Mouse (Mus musculus): ENCODE measurements around the gene Pidd1.

DNA sequence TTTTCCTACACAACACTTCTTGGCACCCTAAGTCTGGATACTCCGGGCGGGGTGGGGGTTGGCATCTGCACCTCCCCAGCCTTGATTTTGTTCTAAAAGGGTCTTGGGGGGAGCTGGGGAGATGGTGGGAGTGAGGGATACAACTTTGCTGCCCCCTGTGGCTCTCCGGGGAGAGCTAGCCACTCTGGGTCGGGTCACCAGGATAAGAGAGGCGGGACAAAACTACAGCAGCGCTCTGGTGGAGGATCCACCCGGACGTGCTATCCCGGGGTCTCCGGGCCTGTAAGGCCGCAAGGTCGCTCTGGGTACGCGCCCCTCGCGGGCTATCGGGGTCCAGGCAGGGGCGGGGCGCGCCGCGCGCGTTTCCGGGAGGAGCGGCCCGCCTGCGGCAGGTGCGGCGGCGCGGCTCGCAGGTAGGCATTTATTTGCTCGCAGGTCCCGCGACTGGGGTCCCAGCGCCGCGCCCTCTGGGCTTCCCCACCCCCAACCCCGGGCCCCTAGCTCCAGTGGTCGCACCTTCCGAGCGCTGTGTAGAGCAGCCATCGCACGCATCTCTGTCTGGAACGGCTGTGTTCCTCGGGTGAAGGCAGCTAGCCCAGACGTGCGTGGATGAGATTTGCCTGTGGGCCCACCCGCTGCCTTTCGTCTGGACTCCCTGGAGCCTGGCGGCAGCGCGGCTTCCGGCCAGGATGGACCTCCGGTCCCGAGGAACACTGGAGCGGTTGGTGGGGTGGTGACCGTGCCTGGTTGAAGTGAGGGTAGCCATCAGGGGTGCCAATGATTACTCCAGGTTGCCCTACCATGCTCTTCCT, 17.9 kb upstream of the Pidd1 start:
- TF ChIP-seq MAFK (IDR thresholded peaks at IDR 0.05; ENCODE audit: insufficient replicate concordance, low read length) (no peak), NRF1 (IDR thresholded peaks at IDR 0.05; ENCODE audit: low read depth, low read length) (no peak), MYC (IDR thresholded peaks at IDR 0.05; ENCODE audit: low read depth, low read length) (no peak), POLR2A (IDR thresholded peaks at IDR 0.05; ENCODE audit: low read depth, low read length) (no peak), ZC3H11A (IDR thresholded peaks at IDR 0.05; ENCODE audit: low read depth, low read length) (no peak), PAX5 (IDR thresholded peaks at IDR 0.05; ENCODE audit: low read length) (no peak), CHD2 (IDR thresholded peaks at IDR 0.05; ENCODE audit: low read length) (no peak)

Data from CH12.LX (cell line).